Mouse (Mus musculus) hindbrain, embryonic 12.5 days (tissue): ENCODE measurements at regions not wholly inside any gene's neighbourhood (a gene's known extent, or its start where the extent isn't known, plus 50 kb on each side); places are given as distances from the start of the nearest gene placed in this dataset.
A peak's percentile ranks its signal among the peaks of the same experiment; 100 is the strongest.

Source experiments
- ATAC-seq: fragments of 200-750 bp; cut with Nextera tagmentation; 2 replicates; pipeline ENCODE4 v1.8.0; 2017; ENCODE audit warnings: moderate TSS enrichment; ENCODE audit not compliant: low FRiP score
- H3K27ac ChIP-seq: fragments of 300-500 bp; sonication (generic); 2 replicates; pipeline ENCODE4 v1.5.1; 2016; ENCODE audit warnings: mild to moderate bottlenecking
- H3K27me3 ChIP-seq: fragments of 300-500 bp; sonication (generic); 2 replicates; pipeline ENCODE4 v1.6.1; 2016; ENCODE audit warnings: mild to moderate bottlenecking
- H3K36me3 ChIP-seq: fragments of 300-500 bp; sonication (generic); 2 replicates; pipeline ENCODE4 v1.6.1; 2016; ENCODE audit warnings: mild to moderate bottlenecking
- H3K4me1 ChIP-seq: fragments of 300-500 bp; sonication (generic); 2 replicates; pipeline ENCODE4 v1.6.1; 2016
- H3K4me2 ChIP-seq: fragments of 300-500 bp; sonication (generic); replicated peaks from 2 replicates; pipeline ENCODE4 v1.6.1; 2016; ENCODE audit warnings: mild to moderate bottlenecking
- H3K4me3 ChIP-seq: fragments of 300-500 bp; sonication (generic); 2 replicates; pipeline ENCODE4 v1.5.1; 2016; ENCODE audit warnings: mild to moderate bottlenecking
- H3K9ac ChIP-seq: fragments of 300-500 bp; sonication (generic); 2 replicates; pipeline ENCODE4 v1.6.1; 2016; ENCODE audit warnings: mild to moderate bottlenecking, moderate library complexity
- H3K9me3 ChIP-seq: fragments of 300-500 bp; sonication (generic); replicated peaks from 2 replicates; pipeline ENCODE4 v1.6.1; 2016; ENCODE audit warnings: mild to moderate bottlenecking
- WGBS: fragments of 180-500 bp; shearing (Covaris S2); methylation state at CpG from one replicate; pipeline ENCODE4 v1.1.7; 2016; 5-methylcytosine and 5-hydroxymethylcytosine counted together

DNA sequence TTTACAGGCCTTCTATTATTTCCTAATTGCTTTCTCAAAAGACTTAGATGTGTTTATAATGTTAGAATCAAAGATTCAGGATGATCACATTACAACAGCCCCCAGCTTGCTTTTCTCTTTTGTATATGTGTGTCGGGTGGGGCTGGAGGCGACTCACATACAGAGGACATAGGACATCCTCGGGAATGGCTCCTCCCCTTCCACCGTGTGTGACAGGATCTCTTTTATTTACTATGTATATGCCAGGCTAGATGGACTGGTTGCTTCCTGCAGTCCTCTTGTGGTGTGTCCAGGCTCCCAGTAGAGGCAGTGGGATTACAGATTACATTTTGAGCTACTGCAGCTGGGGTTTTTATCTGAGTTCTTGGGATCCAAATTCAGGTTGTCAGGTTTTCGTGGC lies 155.1 kb upstream of the Lnx1 start:
- no peaks in the 10 kb centered on the region for H3K9me3 ChIP-seq
- ATAC-seq = no peak
- no peaks in the 10 kb centered on the region for H3K27me3 ChIP-seq
- H3K36me3 ChIP-seq = no peaks in the 10 kb centered on the region
- H3K27ac ChIP-seq = no peak overlapping the region
- H3K4me3 ChIP-seq = no peak overlapping the region
- WGBS = 52% methylated on average over 5 of the region's 5 CpGs
- no peak overlapping the region for H3K4me2 ChIP-seq
- no peak overlapping the region for H3K9ac ChIP-seq
- peaks cover 11% of the 10 kb centered on the region; the same call in 1 of the 2 replicates for H3K4me1 ChIP-seq

DNA sequence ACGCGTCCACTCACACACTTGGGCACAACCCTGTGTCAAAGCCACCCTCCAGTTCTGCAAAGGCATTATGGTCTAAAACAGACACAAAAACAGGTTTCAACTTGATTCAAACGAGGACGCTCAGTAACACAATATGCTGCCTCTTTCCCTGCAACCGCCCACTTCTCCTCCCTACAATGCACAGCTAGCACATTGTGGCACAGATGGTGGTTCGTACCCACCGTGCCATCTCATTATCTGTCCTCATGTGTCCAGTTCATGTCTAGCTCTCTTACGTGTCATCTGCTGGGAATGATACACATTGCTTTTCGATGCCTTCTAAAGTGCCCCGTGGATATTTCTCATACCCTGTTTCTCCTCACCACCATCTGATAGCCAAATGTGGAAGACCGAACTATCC lies 154.4 kb upstream of the Lnx1 start:
- 82% methylated on average over 11 of the region's 11 CpGs for WGBS
- Histone ChIP-seq H3K9me3 (no peaks in the 10 kb centered on the region), H3K9ac (no peak overlapping the region), H3K27ac (no peak overlapping the region), H3K4me1 (peaks cover 11% of the 10 kb centered on the region; the same call in 1 of the 2 replicates), H3K36me3 (no peaks in the 10 kb centered on the region), H3K4me3 (no peak overlapping the region), H3K4me2 (no peak overlapping the region), H3K27me3 (no peaks in the 10 kb centered on the region)
- no peak for ATAC-seq

GRCm38 (mm10) chr5:74847824-74848223 lies 145.1 kb upstream of the Lnx1 start:
- H3K9ac ChIP-seq = no peak overlapping the region
- WGBS = 72% methylated on average over 6 of the region's 6 CpGs
- no peaks in the 10 kb centered on the region for H3K27me3 ChIP-seq
- no peak overlapping the region for H3K27ac ChIP-seq
- H3K4me1 ChIP-seq = no peaks in the 10 kb centered on the region
- H3K4me3 ChIP-seq = no peak overlapping the region
- no peak for ATAC-seq
- peaks cover 5% of the 10 kb centered on the region; the same call in 1 of the 2 replicates for H3K9me3 ChIP-seq
- no peak overlapping the region for H3K4me2 ChIP-seq
- no peaks in the 10 kb centered on the region for H3K36me3 ChIP-seq

GRCm38 (mm10) chr5:74846674-74847073 lies 144.0 kb upstream of the Lnx1 start:
- H3K4me2 ChIP-seq = no peak overlapping the region
- no peak overlapping the region for H3K4me3 ChIP-seq
- no peak overlapping the region for H3K9ac ChIP-seq
- H3K4me1 ChIP-seq = no peaks in the 10 kb centered on the region
- no peaks in the 10 kb centered on the region for H3K27me3 ChIP-seq
- no peak for ATAC-seq
- 86% methylated on average over 5 of the region's 5 CpGs for WGBS
- H3K9me3 ChIP-seq = peaks cover 5% of the 10 kb centered on the region; the same call in 1 of the 2 replicates
- H3K36me3 ChIP-seq = no peaks in the 10 kb centered on the region
- H3K27ac ChIP-seq = no peak overlapping the region

GRCm38 (mm10) chr5:74834401-74834800 lies 131.7 kb upstream of the Lnx1 start:
- Histone ChIP-seq H3K4me3 (no peak overlapping the region), H3K27me3 (no peaks in the 10 kb centered on the region), H3K9me3 (peaks cover 5% of the 10 kb centered on the region; the same call in 1 of the 2 replicates), H3K27ac (no peak overlapping the region), H3K9ac (no peak overlapping the region), H3K4me2 (no peak overlapping the region), H3K4me1 (no peaks in the 10 kb centered on the region), H3K36me3 (no peaks in the 10 kb centered on the region)
- WGBS = 89% methylated on average over 2 of the region's 2 CpGs
- no peak for ATAC-seq

- H3K27ac ChIP-seq = no peak overlapping the region
- no peak for ATAC-seq
- no peak overlapping the region for H3K9ac ChIP-seq
- WGBS = 90% methylated on average over 4 of the region's 4 CpGs
- H3K36me3 ChIP-seq = no peaks in the 10 kb centered on the region
- peaks cover 5% of the 10 kb centered on the region; the same call in 1 of the 2 replicates for H3K9me3 ChIP-seq
- no peak overlapping the region for H3K4me3 ChIP-seq
- no peaks in the 10 kb centered on the region for H3K27me3 ChIP-seq
- H3K4me1 ChIP-seq = no peaks in the 10 kb centered on the region
- H3K4me2 ChIP-seq = no peak overlapping the region
Observed at GRCm38 (mm10) chr5:74833887-74834286, 131.2 kb upstream of the Lnx1 start.

- no peak overlapping the region for H3K4me2 ChIP-seq
- no peaks in the 10 kb centered on the region for H3K36me3 ChIP-seq
- H3K9ac ChIP-seq = no peak overlapping the region
- peaks cover 5% of the 10 kb centered on the region; the same call in 1 of the 2 replicates for H3K9me3 ChIP-seq
- 79% methylated on average over 7 of the region's 7 CpGs for WGBS
- H3K27me3 ChIP-seq = no peaks in the 10 kb centered on the region
- H3K4me1 ChIP-seq = no peaks in the 10 kb centered on the region
- no peak overlapping the region for H3K4me3 ChIP-seq
- no peak for ATAC-seq
- no peak overlapping the region for H3K27ac ChIP-seq
Observed at GRCm38 (mm10) chr5:74832011-74832410, 129.3 kb upstream of the Lnx1 start.

GRCm38 (mm10) chr5:74830646-74831045 lies 127.9 kb upstream of the Lnx1 start:
- Histone ChIP-seq H3K27me3 (no peaks in the 10 kb centered on the region), H3K4me2 (no peak overlapping the region), H3K27ac (no peak overlapping the region), H3K36me3 (no peaks in the 10 kb centered on the region), H3K4me3 (no peak overlapping the region), H3K9ac (no peak overlapping the region), H3K4me1 (0 out of 2 replicates have a peak, but pooled peaks cover under 1% of the 10 kb centered on the region), H3K9me3 (peaks cover 5% of the 10 kb centered on the region; the same call in 1 of the 2 replicates)
- 79% methylated on average over 5 of the region's 5 CpGs for WGBS
- ATAC-seq = no peak

GRCm38 (mm10) chr5:74829003-74829402 lies 126.3 kb upstream of the Lnx1 start:
- no peak for ATAC-seq
- no peak overlapping the region for H3K4me2 ChIP-seq
- H3K4me1 ChIP-seq = 0 out of 2 replicates have a peak, but pooled peaks cover 2% of the 10 kb centered on the region
- H3K27me3 ChIP-seq = no peaks in the 10 kb centered on the region
- H3K4me3 ChIP-seq = no peak overlapping the region
- no peak overlapping the region for H3K27ac ChIP-seq
- H3K9ac ChIP-seq = no peak overlapping the region
- H3K9me3 ChIP-seq = no peaks in the 10 kb centered on the region
- H3K36me3 ChIP-seq = no peaks in the 10 kb centered on the region
- whole genome bisulfite sequencing = 90% methylated on average over 9 of the region's 9 CpGs

DNA sequence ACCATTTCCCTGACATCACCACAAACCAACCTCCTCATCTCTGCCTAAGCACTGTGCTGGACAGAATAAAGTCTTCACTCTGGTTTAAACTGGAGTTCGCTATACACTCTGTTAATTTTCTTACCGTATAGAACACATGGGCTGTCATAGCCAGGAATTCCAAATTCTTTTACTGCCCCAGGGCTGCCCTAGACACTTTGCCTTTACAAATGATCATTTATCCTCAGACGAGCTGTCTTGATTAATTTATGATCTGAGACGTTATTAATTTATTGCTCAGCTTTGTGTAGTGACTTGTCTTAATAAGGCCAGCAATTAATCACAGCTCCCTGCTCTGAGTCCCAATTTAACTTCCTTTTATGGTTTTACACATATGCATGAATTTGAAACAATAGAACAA lies 125.2 kb upstream of the Lnx1 start:
- H3K27me3 ChIP-seq = no peaks in the 10 kb centered on the region
- H3K9me3 ChIP-seq = no peaks in the 10 kb centered on the region
- no peak overlapping the region for H3K9ac ChIP-seq
- H3K4me2 ChIP-seq = no peak overlapping the region
- H3K27ac ChIP-seq = no peak overlapping the region
- H3K4me1 ChIP-seq = 0 out of 2 replicates have a peak, but pooled peaks cover 2% of the 10 kb centered on the region
- no peak for ATAC-seq
- H3K4me3 ChIP-seq = no peak overlapping the region
- WGBS = 55% methylated on average over 4 of the region's 4 CpGs
- no peaks in the 10 kb centered on the region for H3K36me3 ChIP-seq

- WGBS = 42% methylated on average over 5 of the region's 5 CpGs
- Histone ChIP-seq H3K9ac (no peak overlapping the region), H3K36me3 (no peaks in the 10 kb centered on the region), H3K27me3 (no peaks in the 10 kb centered on the region), H3K4me2 (no peak overlapping the region), H3K9me3 (no peaks in the 10 kb centered on the region), H3K4me3 (no peak overlapping the region), H3K27ac (no peak overlapping the region), H3K4me1 (0 out of 2 replicates have a peak, but pooled peaks cover 2% of the 10 kb centered on the region)
- ATAC-seq = no peak; the same call in 1 of the 2 replicates
Observed at GRCm38 (mm10) chr5:74825517-74826254, 123.0 kb upstream of the Lnx1 start.

DNA sequence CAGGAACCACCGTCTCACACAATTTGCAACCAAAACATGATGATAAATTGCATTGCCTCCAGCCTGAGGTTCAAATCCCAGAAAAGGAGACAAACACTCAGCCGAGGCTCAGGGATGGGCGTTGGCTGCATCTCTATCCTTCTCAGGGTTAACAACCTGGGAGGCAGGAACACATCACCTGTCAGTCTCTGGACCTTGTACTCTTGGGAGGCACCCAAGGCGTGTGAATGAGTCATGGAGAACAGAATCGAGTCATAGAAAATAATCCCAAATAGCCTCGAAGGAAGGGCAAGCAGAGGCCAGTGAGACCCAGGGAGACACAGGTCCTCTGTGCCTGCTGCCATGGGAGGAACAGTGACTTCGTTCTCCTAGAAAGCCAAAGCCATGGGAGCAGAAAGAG lies 121.0 kb upstream of the Lnx1 start:
- H3K9ac ChIP-seq = no peak overlapping the region
- 89% methylated on average over 7 of the region's 7 CpGs for WGBS
- H3K9me3 ChIP-seq = no peaks in the 10 kb centered on the region

DNA sequence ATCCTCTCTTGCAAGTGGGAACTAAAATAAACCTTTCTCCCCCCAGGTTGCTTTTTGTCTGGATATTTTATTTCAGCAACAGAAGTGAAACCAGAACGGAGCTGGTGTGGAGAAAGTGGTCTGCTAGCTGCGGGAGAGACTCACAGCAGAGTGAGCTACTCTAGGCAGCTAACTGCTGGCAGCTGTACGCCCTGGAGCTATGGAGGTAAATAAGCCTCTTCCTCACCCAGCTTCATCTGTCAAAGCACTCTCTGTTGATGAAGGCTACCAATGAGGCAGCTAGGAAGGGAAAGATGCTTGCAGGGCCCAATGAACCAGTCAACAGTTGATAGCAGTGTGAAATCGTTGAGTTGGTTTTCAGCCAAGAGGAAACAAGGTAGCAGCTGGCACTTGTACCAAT lies 119.3 kb upstream of the Lnx1 start:
- 0 out of 2 replicates have a peak, but pooled peaks cover 4% of the 10 kb centered on the region for H3K4me1 ChIP-seq
- no peaks in the 10 kb centered on the region for H3K36me3 ChIP-seq
- H3K4me3 ChIP-seq = no peak overlapping the region
- ATAC-seq = no peak
- H3K27ac ChIP-seq = 0 out of 2 replicates have a peak overlapping the region, but pooled peaks have one; percentile 23
- H3K4me2 ChIP-seq = no peak overlapping the region
- 77% methylated on average over 4 of the region's 4 CpGs for WGBS
- H3K9me3 ChIP-seq = no peaks in the 10 kb centered on the region
- no peaks in the 10 kb centered on the region for H3K27me3 ChIP-seq
- H3K9ac ChIP-seq = no peak overlapping the region

More for the DNA sequence above, 121.0 kb upstream of the Lnx1 start:
- 0 out of 2 replicates have a peak, but pooled peaks cover 4% of the 10 kb centered on the region for H3K4me1 ChIP-seq
- no peaks in the 10 kb centered on the region for H3K36me3 ChIP-seq
- no peaks in the 10 kb centered on the region for H3K27me3 ChIP-seq
- ATAC-seq = no peak
- no peak overlapping the region for H3K4me2 ChIP-seq
- H3K27ac ChIP-seq = no peak overlapping the region
- no peak overlapping the region for H3K4me3 ChIP-seq
